Mouse (Mus musculus) layer of hippocampus, postnatal 36 days (tissue): ENCODE data around the gene Col6a6. TPM values are rescaled to one million over a fixed set of nuclear protein-coding genes. Genes with fewer than 3 reads are reported as not detected.
"Not testable (repeated sequence)": the region's sequence is repeated elsewhere in the genome, so short reads cannot be mapped to it uniquely, and the experiment has no call there.

Experiments used
- DNase-seq, 2 experiments: peaks; one replicate each; pipeline ENCODE4 v3.0.0; 2022
- total RNA-seq, 2 experiments: library from RNA; stranded (reverse); gene quantifications; 2 replicates each; pipeline ENCODE4 v1.2.3; 2021

Gene Col6a6
- total RNA-seq, 2 experiments from 2014 or later = 0.32 to 0.33 TPM

GRCm38 (mm10) chr9:105659877-105660276, 168.1 kb downstream of the Col6a6 start:
- DNase-seq = no peak

DNA sequence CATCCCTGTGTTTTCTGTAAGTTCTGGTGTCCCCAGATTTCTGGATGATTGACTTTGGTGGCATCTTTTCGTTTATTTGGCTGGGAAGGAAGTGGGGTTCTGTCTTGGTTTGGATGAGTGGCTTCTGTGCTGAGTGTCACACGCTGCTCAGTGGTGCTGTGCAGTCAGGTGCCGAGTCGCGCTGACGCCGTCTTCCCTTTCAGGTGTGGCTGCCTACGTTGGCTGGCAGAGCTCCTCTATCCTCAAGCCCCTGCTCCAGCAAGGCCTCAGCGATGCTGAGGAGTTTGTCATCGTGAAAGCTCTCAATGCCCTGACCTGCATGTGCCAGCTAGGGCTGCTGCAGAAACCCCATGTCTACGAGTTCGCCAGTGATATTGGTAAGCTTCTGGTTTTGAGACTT, 169.7 kb downstream of the Col6a6 start:
- no peak for DNase-seq

DNA sequence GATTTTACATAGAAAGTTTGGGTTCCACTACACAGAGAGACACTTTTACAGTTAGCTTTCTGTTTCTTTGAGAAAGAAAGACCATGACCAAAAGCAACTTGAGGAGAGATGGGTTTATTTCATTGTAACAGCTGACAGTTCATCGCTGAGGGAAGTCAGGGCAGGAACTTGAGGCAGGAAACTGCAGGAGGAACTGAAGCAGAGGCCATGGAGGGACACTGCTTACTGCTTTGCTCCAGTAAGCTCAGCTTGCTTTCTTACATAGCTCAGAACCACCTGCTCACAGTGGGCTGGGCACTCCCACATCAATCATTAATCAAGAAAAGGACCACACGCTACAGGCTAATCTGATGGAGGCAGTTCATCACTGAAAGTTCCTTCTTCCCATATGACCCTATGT, 171.8 kb downstream of the Col6a6 start:
- no peak for DNase-seq

DNA sequence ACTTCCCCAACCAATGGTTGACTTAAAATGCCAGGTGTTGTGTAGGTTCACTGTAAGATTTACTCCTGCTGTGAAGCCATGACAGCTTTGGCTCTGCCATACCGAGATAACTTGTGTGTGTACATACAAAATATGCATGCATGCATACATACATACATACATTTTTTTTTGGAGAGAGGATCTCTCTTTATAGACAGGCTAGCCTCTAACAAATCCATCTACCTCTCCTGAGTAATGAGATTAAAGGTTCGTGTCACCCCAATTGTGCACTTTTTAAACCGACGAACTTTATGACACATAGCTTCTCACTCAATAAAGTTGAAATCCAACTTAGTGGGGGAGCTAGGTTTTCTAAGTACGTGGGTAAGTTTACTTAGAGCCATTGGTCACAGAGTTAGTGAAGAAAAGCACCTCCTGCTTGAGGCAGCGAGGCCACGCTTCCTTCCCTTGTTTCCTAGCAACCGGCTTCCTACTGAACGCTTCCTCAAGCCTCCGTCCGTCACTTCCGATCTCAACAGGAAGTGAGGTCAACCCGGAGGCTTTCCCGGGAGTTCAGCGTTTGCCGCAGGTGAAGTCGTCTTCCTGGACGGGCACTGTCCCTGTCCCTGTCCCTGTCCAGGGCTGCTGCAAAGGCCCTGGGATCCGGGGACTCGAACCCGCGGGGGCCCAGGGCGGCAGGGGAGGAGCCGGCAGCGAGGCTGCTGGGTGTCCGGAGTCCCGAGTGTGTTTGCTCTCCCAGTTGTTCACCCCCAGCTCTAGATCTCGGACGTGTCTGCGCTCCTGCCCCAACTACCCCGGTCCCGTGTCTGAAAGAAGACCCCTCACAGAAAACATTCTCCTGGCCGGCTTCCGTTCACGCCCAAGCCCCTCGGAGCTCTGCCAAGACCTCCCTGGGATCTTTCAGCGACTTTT, 185.2 kb downstream of the Col6a6 start, which contains the start of gene Pik3r4:
TSS of gene Pik3r4 (plus strand) at position 519 of the 912 bp plus-strand sequence.
- DNase-seq = peak; percentile 82 to 83

- not testable (repeated sequence) for DNase-seq
Observed at GRCm38 (mm10) chr9:105641377-105641776, 186.6 kb downstream of the Col6a6 start.

Other genes with a start within 250 kb of the Col6a6 start
- gene Pik3r4, start 185.2 kb downstream of the Col6a6 start, total RNA-seq = 10 to 100 TPM; 44.8 to 46.1 TPM
- gene Col6a5, start 132.5 kb upstream of the Col6a6 start, total RNA-seq = 1 to 10 TPM in 1 of 2 experiments, under 1 TPM in 1; 0.95 to 1.1 TPM